Mouse (Mus musculus): ENCODE measurements around the gene Tulp4.
A peak's percentile ranks its signal among the peaks of the same experiment; 100 is the strongest.
"Not testable (repeated sequence)": the region's sequence is repeated elsewhere in the genome, so short reads cannot be mapped to it uniquely, and the experiment has no call there.

Gene Tulp4

DNA sequence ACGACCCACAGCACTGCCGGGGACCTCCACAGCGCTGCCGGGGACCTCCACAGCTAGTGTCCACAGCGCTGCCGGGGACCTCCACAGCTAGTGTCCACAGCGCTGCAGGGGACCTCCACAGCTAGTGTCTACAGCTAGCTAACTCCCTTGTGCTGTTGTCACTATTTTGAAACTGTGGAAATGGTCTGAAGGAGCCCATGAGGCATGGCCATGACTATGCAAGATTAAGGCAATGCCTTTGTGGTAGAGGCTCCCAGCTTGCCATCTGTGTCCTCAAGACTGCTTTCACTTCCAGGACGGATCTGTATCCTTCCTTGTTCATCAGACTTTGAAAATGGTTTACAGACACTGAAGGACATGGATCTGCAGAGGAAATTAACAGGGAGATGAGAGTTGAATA, 80.9 kb downstream of the Tulp4 start:
- ATAC-seq (ENCODE audit: low TSS enrichment) = no peak

DNA sequence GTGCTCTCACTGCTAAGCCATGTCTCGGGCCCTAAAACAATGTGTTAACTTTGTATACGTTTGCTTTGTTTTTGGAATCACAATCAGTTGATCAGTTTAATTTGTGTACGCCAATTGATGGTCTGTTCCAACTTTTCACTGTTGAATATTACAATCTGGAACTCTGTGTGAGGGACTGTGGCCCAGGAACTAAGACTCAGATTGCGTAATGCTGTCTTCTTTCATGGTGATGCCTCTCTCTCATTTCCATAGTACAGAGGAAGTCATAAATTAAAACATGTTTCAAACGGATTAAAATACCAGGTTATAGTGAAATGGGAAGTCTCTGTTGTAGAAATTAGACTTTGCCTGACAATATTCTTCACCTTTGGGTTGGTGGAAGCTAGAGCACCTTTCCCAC, 83.0 kb downstream of the Tulp4 start:
- no peak for ATAC-seq (ENCODE audit: low TSS enrichment)

DNA sequence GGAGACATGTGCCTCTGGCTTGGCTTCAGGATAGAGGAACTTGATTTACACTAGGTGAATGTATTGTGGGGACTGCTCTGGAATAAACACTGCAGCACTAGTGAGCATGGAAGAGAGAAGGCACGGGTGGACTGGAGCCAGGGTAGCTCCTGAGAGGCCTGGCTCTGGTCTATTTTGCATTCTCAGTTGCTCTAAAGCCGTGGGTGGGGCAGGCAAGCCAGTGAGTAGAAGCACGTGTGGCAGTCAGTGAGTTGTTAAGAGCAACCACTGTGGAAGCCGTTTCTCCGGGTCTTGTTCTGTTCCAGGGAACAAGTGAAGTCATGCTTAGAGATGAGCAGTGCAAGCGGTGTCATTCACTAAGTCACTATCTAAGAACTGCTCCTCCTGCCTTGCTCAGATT, 86.0 kb downstream of the Tulp4 start:
- peak; percentile 70; the same call in 1 of the 2 replicates for ATAC-seq (ENCODE audit: low TSS enrichment)

DNA sequence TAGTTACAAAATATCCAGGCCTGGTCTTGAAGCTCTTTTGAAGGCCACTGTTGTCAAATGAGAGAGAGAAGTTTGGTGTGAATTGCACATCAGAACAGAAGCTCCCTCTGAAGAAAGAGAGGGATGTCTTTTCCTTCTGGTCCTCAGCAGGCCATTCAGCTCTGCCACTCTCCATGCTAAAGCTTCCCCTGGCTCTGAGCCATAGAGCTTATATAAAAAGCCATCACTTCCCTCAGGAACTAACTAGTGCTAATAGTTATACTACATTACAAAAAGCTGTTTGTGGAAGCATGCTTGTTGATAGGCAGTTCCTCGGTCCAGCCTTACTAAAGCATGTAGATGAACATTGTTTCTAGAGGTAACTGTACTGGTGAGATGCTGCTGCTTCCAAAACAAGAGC, 89.2 kb downstream of the Tulp4 start:
- no peak for ATAC-seq (ENCODE audit: low TSS enrichment)

GRCm38 (mm10) chr17:6197491-6197890, 91.3 kb downstream of the Tulp4 start:
- ATAC-seq (ENCODE audit: low TSS enrichment) = no peak

- ATAC-seq (ENCODE audit: low TSS enrichment) = no peak
These were observed 92.4 kb downstream of the Tulp4 start for GRCm38 (mm10) chr17:6198670-6199069.

DNA sequence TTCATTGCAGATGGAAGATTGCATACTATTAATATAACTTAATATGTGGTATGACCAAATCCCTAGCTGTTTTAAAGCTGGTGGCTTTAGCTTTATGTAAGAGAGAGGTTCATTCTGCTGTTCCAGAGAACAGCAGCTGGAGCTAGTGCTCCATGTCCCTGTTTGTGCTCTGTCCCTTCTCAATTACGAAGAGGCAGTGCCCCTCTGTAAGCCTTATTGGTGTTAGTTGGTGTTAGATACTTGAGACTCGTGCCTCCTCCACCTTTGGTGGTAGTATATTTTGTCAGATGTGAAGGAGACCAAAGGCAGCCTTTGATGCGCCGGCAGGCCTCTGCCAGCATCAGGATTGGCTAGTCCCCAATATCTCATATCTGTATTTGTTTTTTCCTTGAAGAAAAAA, 92.9 kb downstream of the Tulp4 start:
- no peak for ATAC-seq (ENCODE audit: low TSS enrichment)

DNA sequence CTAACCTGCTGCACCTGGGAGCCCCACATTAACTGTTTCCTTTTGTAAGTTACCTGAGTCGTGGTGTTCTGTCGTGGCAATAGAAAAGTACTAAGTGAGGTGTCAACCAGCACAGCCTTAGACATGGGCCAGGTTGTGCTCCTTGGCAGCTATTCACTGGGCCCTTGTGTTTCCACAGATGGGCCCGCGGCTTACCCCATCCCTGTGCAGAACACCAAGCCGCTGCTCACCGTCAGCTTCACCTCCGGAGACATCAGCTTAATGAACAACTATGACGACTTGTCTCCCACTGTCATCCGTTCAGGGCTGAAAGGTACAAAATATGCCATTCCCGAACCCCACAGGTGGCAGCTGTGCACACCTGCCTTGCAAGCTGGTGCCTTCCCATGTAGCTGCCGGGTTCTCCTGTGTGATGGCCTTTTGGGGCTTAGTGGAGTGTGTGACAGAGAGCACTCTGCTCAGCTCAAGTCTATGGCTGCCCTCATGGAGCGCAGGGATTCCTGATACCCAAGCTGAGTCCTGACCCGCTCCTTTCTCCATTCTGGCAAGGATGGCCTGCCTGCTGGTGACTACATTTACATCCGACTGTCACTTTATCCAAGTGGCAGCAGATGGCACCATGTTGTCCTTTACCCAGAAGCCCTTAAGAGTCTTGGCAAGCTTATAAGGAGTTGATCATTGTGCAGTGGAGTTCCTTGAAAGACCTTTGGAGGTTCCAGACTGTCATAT, 95.4 kb downstream of the Tulp4 start:
- ATAC-seq (ENCODE audit: low TSS enrichment) = no peak

GRCm38 (mm10) chr17:6202389-6203110, 96.3 kb downstream of the Tulp4 start:
- ATAC-seq (ENCODE audit: low TSS enrichment) = peak; percentile 98

DNA sequence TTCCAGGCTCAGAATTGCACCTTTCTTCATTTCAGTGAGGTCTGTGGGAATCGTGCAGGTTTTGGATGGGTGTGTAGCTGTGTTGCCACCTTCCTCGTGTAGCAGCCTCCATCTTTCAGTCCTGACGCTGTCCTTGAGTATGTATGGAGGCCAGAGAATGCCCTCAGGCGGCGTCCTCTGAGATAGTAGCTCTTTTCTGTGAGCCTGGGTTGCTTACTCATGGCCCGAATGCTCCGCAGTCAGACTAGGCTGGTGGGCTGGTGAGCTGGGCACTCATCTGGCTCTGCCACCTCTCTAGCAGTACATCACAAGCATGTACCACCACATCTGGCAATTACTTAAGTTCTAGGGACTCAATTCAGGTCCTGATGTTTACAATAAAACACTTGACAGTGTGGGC, 96.9 kb downstream of the Tulp4 start:
- no peak for ATAC-seq (ENCODE audit: low TSS enrichment)

DNA sequence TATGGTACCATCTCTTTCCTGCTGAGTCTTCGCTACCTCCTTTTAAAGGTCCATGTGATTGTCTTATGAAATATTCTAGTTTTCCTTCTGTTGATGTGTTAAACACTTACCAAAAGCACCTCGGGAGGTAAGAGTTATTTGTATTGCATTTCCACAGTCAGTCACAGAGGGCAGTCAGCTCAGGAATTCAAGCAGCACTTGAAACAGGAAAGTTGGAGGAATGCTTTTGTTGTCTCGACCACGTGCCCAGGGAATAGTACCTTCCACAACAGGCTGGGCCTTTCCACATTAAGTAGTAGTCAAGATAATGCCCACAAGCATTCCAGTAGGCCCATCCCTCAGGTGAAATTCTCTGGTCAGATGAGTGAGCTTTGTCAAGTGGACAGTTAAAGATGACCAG, 97.6 kb downstream of the Tulp4 start:
- no peak for ATAC-seq (ENCODE audit: low TSS enrichment)

- no peak for ATAC-seq (ENCODE audit: low TSS enrichment)
These were observed 105.5 kb downstream of the Tulp4 start for GRCm38 (mm10) chr17:6211721-6212120.

GRCm38 (mm10) chr17:6215640-6216039, 109.4 kb downstream of the Tulp4 start:
- no peak for ATAC-seq (ENCODE audit: low TSS enrichment)

DNA sequence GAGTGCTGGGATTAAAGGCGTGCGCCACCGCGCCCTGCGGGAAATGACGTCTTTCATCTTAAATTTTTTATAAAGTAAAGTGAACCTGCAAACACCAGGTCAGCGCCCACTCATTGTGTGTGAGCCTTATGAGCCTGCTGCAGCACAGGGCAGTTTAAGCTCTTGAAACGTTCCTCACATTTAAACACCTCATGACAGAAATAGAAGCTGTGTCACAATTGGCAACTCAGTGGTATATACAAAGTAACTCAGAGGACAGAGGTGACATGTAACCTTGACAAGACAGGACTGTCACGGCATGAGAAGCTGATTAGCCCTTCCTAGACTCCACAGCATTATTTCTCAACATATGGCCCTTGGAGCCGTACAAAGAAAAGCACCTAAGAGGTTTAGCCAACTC, 110.3 kb downstream of the Tulp4 start:
- ATAC-seq (ENCODE audit: low TSS enrichment) = no peak

DNA sequence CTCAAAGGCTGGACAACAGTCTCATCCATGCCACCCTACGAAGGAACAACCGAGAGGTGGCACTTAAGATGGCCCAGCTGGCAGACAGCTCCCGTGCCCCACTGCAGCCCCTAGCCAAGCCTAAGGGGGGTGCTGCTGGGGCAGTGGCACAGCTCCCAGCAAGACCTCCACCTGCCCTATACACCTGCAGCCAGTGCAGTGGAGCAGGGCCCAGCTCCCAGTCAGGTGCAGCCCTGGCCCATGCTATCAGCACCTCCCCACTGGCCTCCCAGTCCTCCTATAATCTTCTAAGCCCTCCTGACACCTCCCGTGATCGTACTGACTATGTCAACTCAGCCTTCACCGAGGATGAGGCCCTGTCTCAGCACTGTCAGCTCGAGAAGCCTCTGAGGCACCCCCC, 126.4 kb downstream of the Tulp4 start:
- ATAC-seq (ENCODE audit: low TSS enrichment) = not testable (repeated sequence)

DNA sequence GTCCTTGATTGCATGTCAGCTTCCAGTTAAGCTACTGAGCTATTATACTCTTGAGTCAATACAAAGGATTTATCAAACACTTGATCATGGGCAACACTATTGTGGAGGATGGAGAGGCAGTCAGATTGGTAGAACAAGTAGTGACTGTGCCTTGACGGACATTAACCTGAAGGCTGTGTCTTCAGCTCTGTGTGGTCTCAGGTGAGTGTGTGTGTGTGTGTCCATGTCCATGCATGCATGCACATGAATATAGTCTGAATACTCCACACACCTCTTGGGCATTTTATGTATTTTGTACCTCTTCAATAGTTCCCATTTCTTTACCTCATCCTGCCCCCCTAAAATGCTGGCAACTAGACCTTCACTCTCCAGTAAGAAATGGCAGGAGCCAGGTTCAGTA, 145.1 kb downstream of the Tulp4 start:
- ATAC-seq (ENCODE audit: low TSS enrichment) = not testable (repeated sequence)

DNA sequence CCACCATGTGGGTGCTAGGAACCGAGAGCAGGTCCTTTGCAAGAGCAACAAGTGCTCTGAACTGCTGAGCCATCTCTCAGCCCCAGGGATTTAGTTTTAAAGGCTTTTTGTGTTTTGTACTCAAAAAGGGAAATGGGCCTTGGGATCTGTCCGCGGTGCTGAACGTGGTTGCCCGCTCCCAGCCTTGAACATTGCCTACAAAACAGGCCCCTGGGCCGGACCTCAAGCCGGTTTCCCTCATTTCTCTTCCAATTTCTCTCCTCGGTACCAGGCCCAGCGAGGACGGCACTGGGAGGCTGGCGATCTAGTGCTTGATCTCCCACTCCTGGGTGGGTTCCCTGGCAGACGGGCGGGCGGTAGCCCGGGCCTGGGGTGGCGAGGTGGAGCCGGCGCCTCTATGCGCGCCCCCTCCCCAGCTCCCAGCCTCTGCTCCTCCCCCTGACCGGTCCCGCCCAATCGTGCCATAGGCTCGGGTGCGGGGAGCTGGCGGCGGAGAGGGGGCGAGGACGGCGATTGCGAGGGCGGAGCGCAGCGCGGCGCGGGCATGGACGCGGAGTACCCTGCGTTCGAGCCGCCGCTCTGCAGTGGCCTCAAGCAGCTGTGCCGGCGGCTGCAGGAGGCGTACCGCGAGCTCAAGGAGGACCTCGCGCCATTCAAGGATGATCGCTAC, 150.3 kb downstream of the Tulp4 start, which contains the start of gene Tmem181a:
Gene Tmem181a (plus strand): TSS at position 461 of the 670 bp plus-strand sequence.
- ATAC-seq (ENCODE audit: low TSS enrichment) = peak; percentile 75

DNA sequence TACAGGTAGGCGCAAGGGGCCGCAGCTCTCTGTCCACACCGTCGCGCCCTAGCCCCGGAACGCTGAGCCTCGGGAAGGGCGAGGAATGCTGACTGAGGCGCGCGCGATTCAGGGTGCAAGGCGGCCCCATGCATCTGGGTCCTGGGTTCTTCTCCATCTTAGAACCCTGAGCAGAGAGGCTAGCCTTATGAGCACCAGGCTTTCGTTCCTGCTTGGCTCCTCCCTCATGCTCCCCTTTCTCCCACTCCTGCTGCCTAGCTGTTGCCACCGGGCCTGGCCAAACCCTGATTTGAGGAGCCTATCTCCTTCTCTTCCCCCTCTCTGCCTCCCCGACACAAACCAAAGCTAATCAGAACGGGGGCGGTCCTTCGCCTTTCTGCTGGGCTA, 150.8 kb downstream of the Tulp4 start:
- peak; percentile 64 for ATAC-seq (ENCODE audit: low TSS enrichment)

DNA sequence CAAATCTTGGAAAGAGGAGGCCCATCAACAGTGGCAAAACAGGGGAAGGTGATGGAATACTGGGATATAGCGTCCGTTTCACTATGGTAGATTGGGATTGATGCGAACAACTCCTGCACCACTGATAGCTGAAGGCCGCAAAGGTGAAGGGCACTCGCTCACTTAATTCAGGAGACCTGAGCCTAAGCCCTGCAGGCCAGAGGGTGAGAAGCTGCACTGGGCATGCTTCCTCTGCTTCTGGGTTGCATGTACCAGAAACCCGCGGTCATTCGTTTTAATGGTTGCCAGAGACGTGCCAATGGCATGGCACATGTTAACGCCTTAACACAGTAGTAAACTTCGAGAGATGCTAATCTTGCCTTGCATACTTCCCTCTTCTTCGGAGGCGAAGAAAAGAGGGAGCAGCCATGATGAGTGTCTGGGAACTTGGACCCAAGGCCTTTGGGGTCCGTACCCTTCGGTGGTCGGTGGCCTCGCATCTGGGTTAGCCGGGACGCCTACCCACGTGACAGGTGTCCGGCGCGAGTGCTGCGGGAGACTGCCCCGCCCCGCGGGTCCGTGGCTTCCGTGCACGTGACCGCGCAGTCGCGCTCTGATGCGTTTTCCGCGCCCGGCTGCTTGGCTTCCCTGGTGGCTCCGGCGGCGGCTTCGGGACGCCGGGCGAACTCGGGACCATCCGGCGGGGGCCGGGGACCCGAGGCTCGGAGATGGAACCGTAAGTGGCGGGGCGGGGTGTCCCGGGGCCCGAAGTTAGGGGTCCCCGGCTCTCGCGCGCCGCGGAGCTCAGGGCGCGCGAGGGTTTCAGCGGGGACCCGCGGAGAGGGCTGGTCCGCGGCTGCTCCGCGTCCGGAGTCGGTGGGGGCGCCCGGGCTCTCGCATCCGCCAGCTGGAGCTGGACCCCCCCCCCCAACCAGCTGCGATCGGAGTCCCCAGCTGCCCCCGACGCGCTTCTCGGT, 163.9 kb downstream of the Tulp4 start:
- peak; percentile 81 for ATAC-seq (ENCODE audit: low TSS enrichment)

GRCm38 (mm10) chr17:6270840-6271239, 164.6 kb downstream of the Tulp4 start:
- ATAC-seq (ENCODE audit: low TSS enrichment) = peak; percentile 18; the same call in 1 of the 2 replicates

DNA sequence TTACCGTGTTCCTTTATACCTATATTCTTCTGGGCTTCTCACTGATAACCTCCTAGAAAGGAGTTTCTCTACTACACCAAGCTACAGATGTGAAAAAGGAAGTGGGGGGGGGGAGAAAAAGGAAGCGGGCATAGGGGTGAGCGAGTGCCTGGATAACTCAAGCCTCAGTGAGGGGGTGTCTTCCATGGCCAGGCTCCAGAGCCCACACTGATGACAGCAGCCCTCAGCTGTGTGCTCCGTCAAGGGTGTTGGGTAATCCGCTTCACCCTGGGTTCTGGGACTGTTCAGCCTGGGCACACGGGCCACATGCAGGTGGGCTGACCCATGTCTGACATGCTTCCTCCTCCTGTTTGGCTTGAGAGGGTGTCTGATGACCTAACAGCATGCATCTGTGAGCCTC, 165.7 kb downstream of the Tulp4 start:
- ATAC-seq (ENCODE audit: low TSS enrichment) = not testable (repeated sequence)

- ATAC-seq (ENCODE audit: low TSS enrichment) = not testable (repeated sequence)
These were observed 168.5 kb downstream of the Tulp4 start for GRCm38 (mm10) chr17:6274693-6275092.

Data from frontal cortex, adult (tissue).